Mouse (Mus musculus): ENCODE data around the gene Hook2.

Hook2 gene

GRCm38 (mm10) chr8:85032622-85033311 lies 42.4 kb downstream of the Hook2 start:
- DNase-seq (ENCODE audit: low read depth), result no peak

GRCm38 (mm10) chr8:85033867-85034266 lies 43.5 kb downstream of the Hook2 start:
- DNase-seq (ENCODE audit: low read depth), result no peak

GRCm38 (mm10) chr8:85034764-85035163 lies 44.4 kb downstream of the Hook2 start:
- DNase-seq (ENCODE audit: low read depth), result peak; percentile 93

- peak; percentile 41 for DNase-seq (ENCODE audit: low read depth)
Observed at GRCm38 (mm10) chr8:85035165-85035727, 44.8 kb downstream of the Hook2 start.

- DNase-seq (ENCODE audit: low read depth), result peak; percentile 62
Observed at GRCm38 (mm10) chr8:85035728-85036310, 45.4 kb downstream of the Hook2 start.

GRCm38 (mm10) chr8:85036381-85036717 lies 45.9 kb downstream of the Hook2 start:
- no peak for DNase-seq (ENCODE audit: low read depth)

- peak; percentile 94 for DNase-seq (ENCODE audit: low read depth)
Observed at GRCm38 (mm10) chr8:85036718-85037365, 46.4 kb downstream of the Hook2 start, which contains the start of gene Tnpo2. Gene Tnpo2, plus strand, starts transcription at chr8:85036915.

- no peak for DNase-seq (ENCODE audit: low read depth)
Observed at GRCm38 (mm10) chr8:85037366-85037680, 46.9 kb downstream of the Hook2 start.

- peak; percentile 57 for DNase-seq (ENCODE audit: low read depth)
Observed at GRCm38 (mm10) chr8:85037681-85038531, 47.5 kb downstream of the Hook2 start.

- DNase-seq (ENCODE audit: low read depth), result no peak
Observed at GRCm38 (mm10) chr8:85043619-85044018, 53.2 kb downstream of the Hook2 start.
